Mouse (Mus musculus): ENCODE results near the gene Rin2. TPM values are rescaled to one million over a fixed set of nuclear protein-coding genes. Genes with fewer than 3 reads are reported as not detected.

Rin2 gene
- polyA plus RNA-seq, 1 experiment, result 12.3 TPM

- no peak overlapping the region for H3K27ac ChIP-seq (replicated peaks; ENCODE audit: low read depth, low read length)
- peaks cover 2% of the 10 kb centered on the region; the same call in 1 of the 2 replicates for H3K4me1 ChIP-seq (ENCODE audit: control insufficient read depth, insufficient read depth, insufficient read length, low read length)
- H3K4me3 ChIP-seq (ENCODE audit: insufficient read depth, low read depth, low read length), result no peak overlapping the region
These were observed 61.5 kb downstream of the Rin2 start for GRCm38 (mm10) chr2:145736543-145736942.

GRCm38 (mm10) chr2:145737196-145737595 lies 62.2 kb downstream of the Rin2 start:
- peaks cover 2% of the 10 kb centered on the region; the same call in 1 of the 2 replicates for H3K4me1 ChIP-seq (ENCODE audit: control insufficient read depth, insufficient read depth, insufficient read length, low read length)
- H3K27ac ChIP-seq (replicated peaks; ENCODE audit: low read depth, low read length), result no peak overlapping the region
- H3K4me3 ChIP-seq (ENCODE audit: insufficient read depth, low read depth, low read length), result no peak overlapping the region

DNA sequence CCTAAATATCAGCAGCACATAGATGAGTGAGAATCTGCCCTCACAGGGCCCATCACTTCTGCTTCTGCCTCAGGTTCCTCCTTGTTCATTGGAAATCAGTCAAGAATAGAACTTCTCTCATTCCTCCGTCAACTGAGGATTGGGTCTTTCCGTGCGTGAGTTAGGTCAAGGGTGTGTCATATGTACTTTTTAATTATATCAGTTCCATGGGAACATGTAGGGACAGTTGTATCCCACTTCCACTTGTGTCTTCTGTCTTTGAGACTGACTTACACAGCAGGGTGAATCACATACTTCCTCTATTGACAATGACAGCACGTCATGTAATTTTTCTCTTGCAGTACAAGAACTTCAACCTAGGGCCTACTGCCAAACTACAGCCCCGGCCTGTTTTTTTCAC lies 65.7 kb downstream of the Rin2 start:
- no peaks in the 10 kb centered on the region for H3K4me1 ChIP-seq (ENCODE audit: control insufficient read depth, insufficient read depth, insufficient read length, low read length)
- H3K27ac ChIP-seq (replicated peaks; ENCODE audit: low read depth, low read length), result no peak overlapping the region
- H3K4me3 ChIP-seq (ENCODE audit: insufficient read depth, low read depth, low read length), result no peak overlapping the region

GRCm38 (mm10) chr2:145742795-145743710 lies 68.0 kb downstream of the Rin2 start:
- no peaks in the 10 kb centered on the region for H3K4me1 ChIP-seq (ENCODE audit: control insufficient read depth, insufficient read depth, insufficient read length, low read length)
- H3K27ac ChIP-seq (replicated peaks; ENCODE audit: low read depth, low read length), result no peak overlapping the region
- H3K4me3 ChIP-seq (ENCODE audit: insufficient read depth, low read depth, low read length), result no peak overlapping the region

- no peaks in the 10 kb centered on the region for H3K4me1 ChIP-seq (ENCODE audit: control insufficient read depth, insufficient read depth, insufficient read length, low read length)
- no peak overlapping the region for H3K4me3 ChIP-seq (ENCODE audit: insufficient read depth, low read depth, low read length)
- H3K27ac ChIP-seq (replicated peaks; ENCODE audit: low read depth, low read length), result no peak overlapping the region
These were observed 71.4 kb downstream of the Rin2 start for GRCm38 (mm10) chr2:145746406-145746805.

- no peak overlapping the region for H3K4me3 ChIP-seq (ENCODE audit: insufficient read depth, low read depth, low read length)
- no peak overlapping the region for H3K27ac ChIP-seq (replicated peaks; ENCODE audit: low read depth, low read length)
- no peaks in the 10 kb centered on the region for H3K4me1 ChIP-seq (ENCODE audit: control insufficient read depth, insufficient read depth, insufficient read length, low read length)
These were observed 74.6 kb downstream of the Rin2 start for GRCm38 (mm10) chr2:145749645-145750044.

DNA sequence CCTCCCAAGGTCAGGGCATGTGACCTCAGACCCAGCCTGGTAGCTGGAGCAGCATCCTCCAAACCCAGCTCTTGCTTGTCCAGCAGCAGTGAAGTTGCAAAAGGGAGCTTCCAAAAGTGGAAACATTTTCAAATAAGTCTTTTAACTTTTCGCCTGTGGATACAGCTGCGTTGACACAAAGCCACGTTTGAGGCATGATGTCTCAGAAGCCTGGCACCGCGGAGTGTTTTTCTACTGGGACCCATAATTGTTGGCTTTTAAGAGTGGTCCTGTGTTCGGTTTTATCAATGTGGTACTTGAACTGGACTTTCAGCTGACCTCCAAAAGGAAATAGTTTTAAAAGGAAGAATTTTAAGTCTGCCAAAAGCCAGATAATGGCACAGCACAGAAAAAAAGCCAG lies 77.6 kb downstream of the Rin2 start:
- no peak overlapping the region for H3K4me3 ChIP-seq (ENCODE audit: insufficient read depth, low read depth, low read length)
- no peaks in the 10 kb centered on the region for H3K4me1 ChIP-seq (ENCODE audit: control insufficient read depth, insufficient read depth, insufficient read length, low read length)
- H3K27ac ChIP-seq (replicated peaks; ENCODE audit: low read depth, low read length), result no peak overlapping the region

- Histone ChIP-seq H3K27ac (replicated peaks; ENCODE audit: low read depth, low read length) (no peak overlapping the region), H3K4me3 (ENCODE audit: insufficient read depth, low read depth, low read length) (no peak overlapping the region), H3K4me1 (ENCODE audit: control insufficient read depth, insufficient read depth, insufficient read length, low read length) (no peaks in the 10 kb centered on the region)
These were observed 79.0 kb downstream of the Rin2 start for GRCm38 (mm10) chr2:145753973-145754372.

GRCm38 (mm10) chr2:145755864-145756822 lies 81.1 kb downstream of the Rin2 start:
- no peaks in the 10 kb centered on the region for H3K4me1 ChIP-seq (ENCODE audit: control insufficient read depth, insufficient read depth, insufficient read length, low read length)
- no peak overlapping the region for H3K27ac ChIP-seq (replicated peaks; ENCODE audit: low read depth, low read length)
- H3K4me3 ChIP-seq (ENCODE audit: insufficient read depth, low read depth, low read length), result no peak overlapping the region

- H3K4me1 ChIP-seq (ENCODE audit: control insufficient read depth, insufficient read depth, insufficient read length, low read length), result no peaks in the 10 kb centered on the region
- H3K4me3 ChIP-seq (ENCODE audit: insufficient read depth, low read depth, low read length), result no peak overlapping the region
- no peak overlapping the region for H3K27ac ChIP-seq (replicated peaks; ENCODE audit: low read depth, low read length)
These were observed 85.1 kb downstream of the Rin2 start for GRCm38 (mm10) chr2:145760121-145760520.

DNA sequence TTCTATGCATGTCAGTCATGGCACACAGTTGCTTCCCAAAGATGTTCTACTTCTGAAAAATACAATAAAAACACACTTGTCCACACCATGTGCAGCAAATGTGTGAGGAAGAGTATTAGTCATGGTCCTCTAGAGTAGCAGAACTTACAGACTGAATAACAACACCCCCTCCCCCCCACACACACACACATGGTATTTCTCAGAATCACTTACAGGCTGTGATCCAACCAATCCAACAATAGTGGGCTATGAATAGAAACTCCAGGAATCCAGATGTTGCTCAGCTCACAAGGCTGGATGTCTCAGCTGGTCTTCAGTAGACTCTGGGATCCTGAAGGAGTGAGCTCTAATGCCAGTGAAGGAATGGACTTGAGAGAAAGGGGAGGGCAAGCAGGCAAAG lies 86.4 kb downstream of the Rin2 start:
- Histone ChIP-seq H3K27ac (replicated peaks; ENCODE audit: low read depth, low read length) (no peak overlapping the region), H3K4me1 (ENCODE audit: control insufficient read depth, insufficient read depth, insufficient read length, low read length) (no peaks in the 10 kb centered on the region), H3K4me3 (ENCODE audit: insufficient read depth, low read depth, low read length) (no peak overlapping the region)

DNA sequence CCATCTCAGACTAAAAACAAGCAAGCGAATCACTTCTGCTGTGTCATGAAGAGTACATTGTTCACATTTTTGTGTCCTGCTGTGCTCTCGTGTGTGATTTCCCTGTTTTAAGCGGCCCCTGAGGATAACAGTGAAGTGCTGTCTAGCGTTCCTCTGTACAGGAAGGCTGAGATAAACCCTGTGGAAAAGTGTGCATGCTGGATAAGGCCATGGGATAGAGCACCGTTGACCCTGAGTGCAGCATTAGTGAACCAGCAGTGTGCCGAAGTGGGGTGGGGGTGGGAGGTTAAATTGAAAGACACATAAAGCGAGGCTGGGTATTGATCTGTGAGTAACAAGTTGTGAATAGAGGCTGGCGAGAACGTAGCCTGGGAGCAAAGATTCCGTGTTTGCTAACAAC lies 94.9 kb downstream of the Rin2 start:
- Histone ChIP-seq H3K4me3 (ENCODE audit: insufficient read depth, low read depth, low read length) (no peak overlapping the region), H3K4me1 (ENCODE audit: control insufficient read depth, insufficient read depth, insufficient read length, low read length) (no peaks in the 10 kb centered on the region; the same call in 1 of the 2 replicates), H3K27ac (replicated peaks; ENCODE audit: low read depth, low read length) (no peak overlapping the region)

GRCm38 (mm10) chr2:145770730-145771536 lies 95.9 kb downstream of the Rin2 start:
- no peak overlapping the region for H3K4me3 ChIP-seq (ENCODE audit: insufficient read depth, low read depth, low read length)
- H3K27ac ChIP-seq (replicated peaks; ENCODE audit: low read depth, low read length), result no peak overlapping the region
- no peaks in the 10 kb centered on the region; the same call in 1 of the 2 replicates for H3K4me1 ChIP-seq (ENCODE audit: control insufficient read depth, insufficient read depth, insufficient read length, low read length)

GRCm38 (mm10) chr2:145783247-145783646 lies 108.2 kb downstream of the Rin2 start:
- Histone ChIP-seq H3K27ac (replicated peaks; ENCODE audit: low read depth, low read length) (no peak overlapping the region), H3K4me1 (ENCODE audit: control insufficient read depth, insufficient read depth, insufficient read length, low read length) (peaks cover 8% of the 10 kb centered on the region), H3K4me3 (ENCODE audit: insufficient read depth, low read depth, low read length) (no peak overlapping the region)
